Mouse (Mus musculus): ENCODE data around the gene Olfr372. TPM values are rescaled to one million over a fixed set of nuclear protein-coding genes. Genes with fewer than 3 reads are reported as not detected.
A peak's percentile ranks its signal among the peaks of the same experiment; 100 is the strongest.

The Olfr372 gene
- total and polyA plus RNA-seq, 3 experiments: not detected

GRCm38 (mm10) chr8:72099377-72100103 is 58.5 kb downstream of the Olfr372 start:
- peak; percentile 59 for DNase-seq

DNA sequence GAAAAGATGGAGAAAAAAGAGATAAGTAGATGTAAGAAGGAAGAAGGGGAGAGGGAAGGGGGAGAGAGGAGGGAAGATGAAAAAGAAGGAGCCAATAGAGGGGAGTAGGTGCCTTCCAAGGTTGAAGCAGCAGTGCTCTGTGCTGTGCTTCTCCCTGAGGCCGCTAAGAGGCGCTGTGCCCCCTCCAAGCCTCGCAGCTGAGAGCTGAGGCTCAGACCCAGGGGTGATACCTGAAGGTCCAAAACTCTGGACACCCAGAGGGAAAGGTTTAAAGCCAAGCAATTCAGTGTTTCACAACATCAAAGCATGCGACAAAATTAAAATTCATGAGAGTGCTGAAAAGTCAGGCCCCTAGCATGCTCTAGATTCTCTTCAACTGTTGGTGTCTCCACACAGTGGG is 64.1 kb downstream of the Olfr372 start:
- DNase-seq: no peak

- DNase-seq: no peak
Observed at GRCm38 (mm10) chr8:72106740-72107139, 65.7 kb downstream of the Olfr372 start, which contains the start of gene Olfr374. Gene Olfr374 (plus strand): TSS chr8:72107040.

Other genes starting within 250 kb of the Olfr372 start
- gene Zfp709, start 159.2 kb upstream of the Olfr372 start, total RNA-seq (2021): 1 to 10 TPM; 4.7 to 6.6 TPM
- 0.10 and 0.19 TPM in 2 replicates for gene Zfp709, start 159.2 kb upstream of the Olfr372 start, polyA plus RNA-seq (2012; rRNA removed)
- gene Zfp882, start 132.6 kb upstream of the Olfr372 start, total RNA-seq (2021): 1 to 10 TPM; 5.7 to 7.3 TPM
- gene Zfp882, start 132.6 kb upstream of the Olfr372 start, polyA plus RNA-seq (2012; rRNA removed): 0.11 and 0.21 TPM in 2 replicates
- 10 to 100 TPM; 26.8 to 45.2 TPM for gene Zfp617, start 132.6 kb upstream of the Olfr372 start, total RNA-seq (2021)
- gene Zfp617, start 132.6 kb upstream of the Olfr372 start, polyA plus RNA-seq (2012; rRNA removed): 0.59 and 0.71 TPM in 2 replicates
- gene Zfp961, start 90.2 kb upstream of the Olfr372 start, total RNA-seq (2021): 10 to 100 TPM; 17.0 to 26.0 TPM
- gene Zfp961, start 90.2 kb upstream of the Olfr372 start, polyA plus RNA-seq (2012; rRNA removed): 0.71 and 1.3 TPM in 2 replicates
- 10 to 100 TPM in 1 of 2 experiments, 1 to 10 TPM in 1; 8.1 to 15.7 TPM for gene Cyp4f18, start 31.6 kb upstream of the Olfr372 start, total RNA-seq (2021)
- 10.8 and 19.0 TPM in 2 replicates for gene Cyp4f18, start 31.6 kb upstream of the Olfr372 start, polyA plus RNA-seq (2012; rRNA removed)
- gene Olfr373, start 42.0 kb downstream of the Olfr372 start, total RNA-seq (2021): not detected
- gene Olfr373, start 42.0 kb downstream of the Olfr372 start, polyA plus RNA-seq (2012; rRNA removed): not detected in 2 replicates
- not detected for gene Olfr374, start 65.8 kb downstream of the Olfr372 start, total RNA-seq (2021)
- gene Olfr374, start 65.8 kb downstream of the Olfr372 start, polyA plus RNA-seq (2012; rRNA removed): not detected in 2 replicates
- gene Tpm4, start 93.8 kb downstream of the Olfr372 start, total RNA-seq (2021): 100 to 1,000 TPM; 188 to 222 TPM
- gene Tpm4, start 93.8 kb downstream of the Olfr372 start, polyA plus RNA-seq (2012; rRNA removed): 30.1 and 33.3 TPM in 2 replicates
- gene Rab8a, start 120.0 kb downstream of the Olfr372 start, total RNA-seq (2021): 10 to 100 TPM; 61.7 to 79.3 TPM
- gene Rab8a, start 120.0 kb downstream of the Olfr372 start, polyA plus RNA-seq (2012; rRNA removed): 16.2 and 16.9 TPM in 2 replicates
- gene Hsh2d, start 148.4 kb downstream of the Olfr372 start, total RNA-seq (2021): not detected
- 0.17 TPM in 1 of 2 replicates, not detected in the other for gene Hsh2d, start 148.4 kb downstream of the Olfr372 start, polyA plus RNA-seq (2012; rRNA removed)
- gene Cib3, start 171.6 kb downstream of the Olfr372 start, total RNA-seq (2021): not detected
- gene Cib3, start 171.6 kb downstream of the Olfr372 start, polyA plus RNA-seq (2012; rRNA removed): 0.07 TPM in 1 of 2 replicates, not detected in the other
- not detected for gene Gm11034, start 172.4 kb downstream of the Olfr372 start, total RNA-seq (2021)
- not detected in 2 replicates for gene Gm11034, start 172.4 kb downstream of the Olfr372 start, polyA plus RNA-seq (2012; rRNA removed)
- 10 to 100 TPM; 58.6 to 63.8 TPM for gene Fam32a, start 178.5 kb downstream of the Olfr372 start, total RNA-seq (2021)
- 21.0 and 23.3 TPM in 2 replicates for gene Fam32a, start 178.5 kb downstream of the Olfr372 start, polyA plus RNA-seq (2012; rRNA removed)
- gene Ap1m1, start 198.8 kb downstream of the Olfr372 start, total RNA-seq (2021): 10 to 100 TPM; 66.3 to 67.8 TPM
- 62.1 and 75.1 TPM in 2 replicates for gene Ap1m1, start 198.8 kb downstream of the Olfr372 start, polyA plus RNA-seq (2012; rRNA removed)

Measured in adrenal gland, adult 2 months (tissue).